Mouse (Mus musculus): Measurements from ENCODE around the gene Ipo9.

Gene Ipo9

GRCm38 (mm10) chr1:135429901-135430668 is at the start of gene Ipo9:
Gene Ipo9, minus strand, starts transcription at chr1:135430499.
- DNase-seq (ENCODE audit: extremely low read depth, low read depth, low spot score) = peak; percentile 10

- DNase-seq (ENCODE audit: extremely low read depth, low read depth, low spot score) = no peak
Measured at GRCm38 (mm10) chr1:135475571-135475895, 45.2 kb upstream of the Ipo9 start.

GRCm38 (mm10) chr1:135474861-135475570 is 44.7 kb upstream of the Ipo9 start:
- no peak for DNase-seq (ENCODE audit: extremely low read depth, low read depth, low spot score)

- no peak for DNase-seq (ENCODE audit: extremely low read depth, low read depth, low spot score)
Measured at GRCm38 (mm10) chr1:135472536-135472935, 42.2 kb upstream of the Ipo9 start.

DNA sequence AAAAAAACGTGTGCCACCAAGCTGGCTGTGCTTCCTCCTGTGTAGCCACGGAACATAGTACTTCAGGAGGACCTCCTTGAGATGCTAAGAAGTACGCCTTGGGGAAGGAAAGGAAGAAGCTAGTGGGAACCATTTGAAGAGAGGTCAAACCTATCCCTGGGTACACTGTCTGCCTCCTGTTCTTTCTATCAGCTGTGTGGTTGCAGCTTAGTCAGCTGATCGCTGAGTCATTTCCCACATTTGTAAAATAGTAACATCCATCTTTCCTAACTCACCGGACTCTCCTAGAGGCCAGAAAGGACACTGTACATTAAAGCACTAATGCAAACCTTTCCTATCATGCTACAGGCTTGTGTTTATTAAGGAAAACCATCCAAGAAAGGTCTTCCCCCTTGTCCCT is 41.4 kb upstream of the Ipo9 start:
- DNase-seq (ENCODE audit: extremely low read depth, low read depth, low spot score) = no peak

DNA sequence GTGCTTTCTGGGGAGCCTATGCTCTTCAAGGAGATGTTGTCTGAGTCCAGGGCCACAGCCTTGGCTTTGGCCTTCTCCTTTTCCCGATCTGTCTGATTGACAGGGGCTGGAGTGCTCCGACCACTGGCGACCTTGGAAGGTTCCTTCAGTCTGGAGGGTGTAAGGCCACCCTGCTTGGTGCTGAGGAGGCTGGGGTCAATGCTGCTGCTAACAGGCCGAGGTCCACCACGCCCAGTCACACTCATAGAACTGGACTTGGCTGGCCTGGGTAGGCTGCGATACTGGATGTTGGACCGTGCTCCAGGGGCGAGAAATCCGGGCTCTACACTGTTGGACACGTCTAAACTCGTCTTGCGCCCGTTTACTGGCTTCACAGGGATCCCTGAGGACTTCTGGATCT is 40.2 kb upstream of the Ipo9 start:
- no peak for DNase-seq (ENCODE audit: extremely low read depth, low read depth, low spot score)

- DNase-seq (ENCODE audit: extremely low read depth, low read depth, low spot score) = no peak
Measured at GRCm38 (mm10) chr1:135467462-135467861, 37.2 kb upstream of the Ipo9 start.

DNA sequence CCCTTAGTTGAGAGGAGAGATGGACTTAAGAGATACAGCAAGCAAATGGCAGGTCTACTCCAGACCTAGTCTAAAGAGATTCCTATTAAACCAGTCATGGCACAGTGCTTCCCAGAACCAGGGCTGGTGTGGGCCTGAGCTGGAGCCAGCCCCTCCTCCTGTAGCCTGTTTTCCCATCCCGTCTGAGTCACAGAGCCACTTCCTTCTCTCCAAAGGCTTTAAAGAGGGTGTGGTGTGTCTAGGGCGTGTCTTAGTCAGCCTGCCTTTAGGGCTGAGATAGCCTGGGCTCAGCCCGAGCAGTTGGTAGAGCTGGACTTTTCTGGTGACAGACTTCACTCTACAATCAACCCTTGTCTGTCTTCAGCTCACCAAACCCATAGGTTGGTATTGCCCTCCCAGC is 36.6 kb upstream of the Ipo9 start:
- no peak for DNase-seq (ENCODE audit: extremely low read depth, low read depth, low spot score)

GRCm38 (mm10) chr1:135465734-135466133 is 35.4 kb upstream of the Ipo9 start:
- no peak for DNase-seq (ENCODE audit: extremely low read depth, low read depth, low spot score)

DNA sequence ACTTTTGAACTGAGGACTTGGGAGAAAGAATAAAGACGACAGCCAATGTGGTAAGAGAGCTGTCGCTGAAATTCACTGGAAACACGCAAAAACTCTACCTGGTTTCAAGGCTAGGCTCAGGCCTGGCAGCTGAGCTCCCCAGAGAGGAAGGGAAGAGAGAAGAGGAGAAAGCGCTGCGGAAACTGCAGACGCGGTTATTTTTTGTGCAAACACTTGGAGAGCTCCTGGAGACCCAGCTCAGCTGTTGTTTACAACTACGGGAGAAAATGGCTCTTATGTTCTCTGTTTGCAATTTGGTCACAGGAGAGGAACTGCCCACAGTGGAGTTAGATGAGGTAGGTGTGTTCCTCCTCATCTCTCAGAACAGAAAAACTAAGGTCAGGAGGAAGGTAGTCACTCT is 32.4 kb upstream of the Ipo9 start:
- no peak for DNase-seq (ENCODE audit: extremely low read depth, low read depth, low spot score)

- no peak for DNase-seq (ENCODE audit: extremely low read depth, low read depth, low spot score)
Measured at GRCm38 (mm10) chr1:135462304-135462703, 32.0 kb upstream of the Ipo9 start.

GRCm38 (mm10) chr1:135461097-135461730 is 30.9 kb upstream of the Ipo9 start:
- DNase-seq (ENCODE audit: extremely low read depth, low read depth, low spot score) = no peak

GRCm38 (mm10) chr1:135460521-135460920 is 30.2 kb upstream of the Ipo9 start:
- DNase-seq (ENCODE audit: extremely low read depth, low read depth, low spot score) = no peak

DNA sequence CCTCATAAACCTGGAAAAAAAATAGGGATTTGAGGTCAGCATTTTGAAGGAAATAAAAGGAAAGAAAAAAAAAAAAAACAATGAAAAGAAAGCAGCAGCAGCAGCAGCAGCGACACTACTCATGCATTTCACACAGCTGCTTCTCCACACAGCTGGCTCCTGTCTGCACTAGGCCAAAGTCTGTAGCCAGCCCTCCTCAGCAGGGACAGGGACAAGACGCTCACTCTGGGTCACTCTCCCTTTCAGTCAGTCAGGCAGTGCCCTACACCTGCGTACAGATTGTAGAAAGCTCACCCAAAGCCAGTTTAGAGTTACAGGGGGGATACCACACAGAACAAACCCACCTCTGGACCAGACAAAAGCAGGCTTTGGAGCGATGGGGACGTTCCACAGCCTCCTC is 27.6 kb upstream of the Ipo9 start:
- DNase-seq (ENCODE audit: extremely low read depth, low read depth, low spot score) = no peak

DNA sequence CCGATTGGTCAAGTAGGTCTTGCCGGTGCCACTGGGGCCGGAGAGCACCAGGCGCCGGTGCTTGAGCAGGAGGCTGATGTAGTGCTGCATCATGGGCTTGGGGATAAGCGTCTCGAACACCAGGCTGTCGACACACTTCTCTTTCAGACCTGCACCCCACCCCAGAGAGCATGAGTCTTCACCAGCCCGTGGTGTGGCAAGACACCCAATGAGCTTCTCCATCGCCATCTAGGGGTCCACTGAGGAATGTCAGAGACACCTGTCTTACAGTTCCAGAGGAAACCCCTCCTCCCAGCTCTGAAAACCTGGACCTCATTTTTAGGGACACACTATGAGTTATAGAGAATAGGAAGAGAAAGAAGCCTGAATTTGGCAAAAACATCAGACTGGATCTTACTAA is 22.0 kb upstream of the Ipo9 start:
- DNase-seq (ENCODE audit: extremely low read depth, low read depth, low spot score) = no peak

DNA sequence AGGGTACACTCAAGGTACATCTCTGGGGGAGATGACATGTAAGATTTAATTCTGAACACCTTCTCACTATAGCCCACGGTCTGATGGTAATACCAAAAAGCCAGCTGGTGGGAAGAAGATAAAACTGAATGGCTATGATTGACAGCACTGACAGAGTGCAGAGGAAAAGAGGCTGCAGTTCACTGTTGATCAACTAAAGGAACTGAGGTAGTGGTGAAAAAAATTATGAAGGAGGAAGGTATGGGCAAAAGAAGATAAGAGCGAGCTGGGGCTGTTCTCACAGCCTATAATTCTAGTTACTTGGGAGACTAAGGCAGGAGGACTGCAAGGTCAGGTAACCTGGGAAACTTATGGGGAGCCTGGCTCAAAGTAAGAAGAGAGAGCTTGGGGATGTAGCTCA is 21.1 kb upstream of the Ipo9 start:
- DNase-seq (ENCODE audit: extremely low read depth, low read depth, low spot score) = no peak

DNA sequence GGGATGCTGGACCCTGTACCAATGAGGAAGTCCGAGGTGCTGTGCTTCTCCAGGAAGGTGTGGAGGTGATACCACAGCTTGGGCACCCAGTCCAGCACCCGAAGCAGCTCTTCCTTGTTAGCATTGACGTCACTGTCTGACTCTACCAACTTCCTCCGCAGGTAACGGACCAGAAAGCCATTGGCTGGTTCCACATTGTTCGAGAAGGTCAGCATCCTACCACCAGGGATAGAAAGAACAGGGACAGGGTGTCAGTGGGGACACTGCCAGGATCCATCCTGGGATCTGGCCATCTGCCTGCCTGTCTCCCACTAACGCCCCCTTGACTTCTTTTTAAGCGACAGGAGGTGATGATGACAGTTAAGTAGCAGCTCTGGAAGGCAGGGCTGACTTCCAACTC is 19.6 kb upstream of the Ipo9 start:
- no peak for DNase-seq (ENCODE audit: extremely low read depth, low read depth, low spot score)

DNA sequence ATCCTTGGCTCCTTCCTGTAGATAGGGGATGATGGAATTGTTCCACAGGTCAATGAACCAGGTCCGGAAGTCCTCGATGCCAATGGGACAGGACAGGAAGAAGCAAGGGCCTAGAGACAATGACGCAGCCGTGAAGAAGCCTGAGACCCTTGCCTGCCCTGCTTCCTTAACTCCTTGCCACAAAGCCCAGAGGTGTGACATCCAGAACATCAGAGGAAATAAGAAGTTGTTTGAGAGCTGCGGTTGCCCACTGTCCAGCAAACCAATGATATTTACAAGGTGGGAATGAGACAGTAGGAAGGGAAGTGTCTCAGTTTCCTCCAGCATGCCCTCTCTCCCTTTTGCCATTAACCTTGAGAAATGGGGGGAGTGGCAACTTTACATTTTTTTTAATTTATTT is 18.6 kb upstream of the Ipo9 start:
- DNase-seq (ENCODE audit: extremely low read depth, low read depth, low spot score) = no peak

DNA sequence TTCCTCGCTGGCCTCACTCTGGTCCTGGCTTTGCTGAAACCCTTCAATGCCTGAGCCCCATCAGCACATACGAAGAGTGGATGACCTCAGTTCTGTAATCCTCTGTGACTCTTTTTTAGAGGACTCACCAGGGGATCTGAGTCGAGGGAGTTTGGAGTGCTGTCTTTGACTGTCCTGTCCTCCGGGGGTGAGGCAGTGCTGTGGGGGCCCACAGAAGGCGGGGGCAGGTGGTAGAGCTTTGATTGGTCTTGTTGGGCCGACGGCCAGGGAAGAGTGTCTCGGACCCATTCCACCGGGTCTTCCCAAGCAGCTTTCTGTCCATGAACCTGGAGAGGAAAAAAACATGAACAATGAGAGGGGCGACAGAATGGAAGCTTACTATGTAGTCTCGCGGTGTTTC is 13.2 kb upstream of the Ipo9 start:
- no peak for DNase-seq (ENCODE audit: extremely low read depth, low read depth, low spot score)

GRCm38 (mm10) chr1:135441861-135442260 is 11.6 kb upstream of the Ipo9 start:
- DNase-seq (ENCODE audit: extremely low read depth, low read depth, low spot score) = no peak

GRCm38 (mm10) chr1:135440986-135441385 is 10.7 kb upstream of the Ipo9 start:
- DNase-seq (ENCODE audit: extremely low read depth, low read depth, low spot score) = no peak

GRCm38 (mm10) chr1:135438801-135439200 is 8.5 kb upstream of the Ipo9 start:
- DNase-seq (ENCODE audit: extremely low read depth, low read depth, low spot score) = no peak

Measured in fat pad, adult 2 months (tissue).